Mouse (Mus musculus) MEL (cell line): ENCODE data around the gene Cyp2e1. TPM values are rescaled to one million over a fixed set of nuclear protein-coding genes. Genes with fewer than 3 reads are reported as not detected.

Source experiments
- DNase-seq: peaks from one replicate; pipeline ENCODE4 v3.0.0; 2011; ENCODE audit warnings: low read depth, low spot score
- H3K27ac ChIP-seq: 2 replicates; pipeline ENCODE4 v1.5.1; 2012; ENCODE audit warnings: low read depth, mild to moderate bottlenecking, control low read depth, low read length, moderate library complexity; ENCODE audit not compliant: control insufficient read depth
- H3K27me3 ChIP-seq, 2 experiments: fragments of 150-350 bp in 1 of 2; sonication (generic) in 1 of 2; 2 replicates each; pipeline ENCODE4 v1.6.1; 2012; ENCODE audit warnings: low read length in 2 of 2, mild to moderate bottlenecking in 2 of 2, improper control_type of control experiment in 1 of 2, moderate library complexity in 1 of 2; ENCODE audit not compliant: insufficient read depth in 2 of 2, control insufficient read depth in 1 of 2
- H3K36me3 ChIP-seq, 2 experiments: 2 replicates each; pipeline ENCODE4 v1.6.1; 2012 to 2014; ENCODE audit warnings: low read length in 2 of 2, improper control_type of control experiment in 1 of 2, inconsistent platforms in 1 of 2, mild to moderate bottlenecking in 1 of 2; ENCODE audit not compliant: insufficient read depth in 2 of 2, control insufficient read depth in 1 of 2
- H3K4me1 ChIP-seq, 2 experiments: fragments of 150-350 bp in 1 of 2; sonication (generic) in 1 of 2; 2 replicates each; pipeline ENCODE4 v1.6.1; 2012; ENCODE audit warnings: low read length in 2 of 2, improper control_type of control experiment in 1 of 2, mild to moderate bottlenecking in 1 of 2; ENCODE audit not compliant: insufficient read depth in 2 of 2, control insufficient read depth in 1 of 2
- H3K4me3 ChIP-seq, 2 experiments: fragments of 150-350 bp in 1 of 2; sonication (generic) in 1 of 2; 2 replicates each; pipeline ENCODE4 v1.5.1; 2012; ENCODE audit warnings: low read depth in 2 of 2, low read length in 2 of 2, mild to moderate bottlenecking in 2 of 2, moderate library complexity in 2 of 2, control low read depth in 1 of 2, improper control_type of control experiment in 1 of 2; ENCODE audit not compliant: control insufficient read depth in 1 of 2, insufficient read depth in 1 of 2
- H3K79me2 ChIP-seq: 2 replicates; pipeline ENCODE4 v1.6.1; 2012; ENCODE audit warnings: mild to moderate bottlenecking, low read length, moderate library complexity; ENCODE audit not compliant: control insufficient read depth, poor library complexity, insufficient read depth
- H3K9ac ChIP-seq: 2 replicates; pipeline ENCODE4 v1.6.1; 2012; ENCODE audit warnings: low read depth, mild to moderate bottlenecking, control low read depth, low read length, moderate library complexity; ENCODE audit not compliant: control insufficient read depth, poor library complexity, severe bottlenecking
- H3K9me3 ChIP-seq: fragments of 150-350 bp; sonication (generic); replicated peaks from 2 replicates; pipeline ENCODE4 v1.6.1; 2012; ENCODE audit warnings: mild to moderate bottlenecking, low read length, improper control_type of control experiment, moderate library complexity; ENCODE audit not compliant: insufficient read depth
- CHD2 ChIP-seq: IDR thresholded peaks from 2 replicates; pipeline ENCODE4 v1.6.1; 2011; ENCODE audit warnings: low read length, improper control_type of control experiment
- CTCF ChIP-seq, 3 experiments: IDR thresholded peaks in 2 of 3; conservative IDR thresholded peaks in 1 of 3; 2 replicates each; pipeline ENCODE4 v1.5.1; 2011 to 2012; ENCODE audit warnings: low read length in 3 of 3, low read depth in 2 of 3, mild to moderate bottlenecking in 2 of 3, improper control_type of control experiment in 1 of 3, inconsistent platforms in 1 of 3, mixed read lengths in 1 of 3, moderate library complexity in 1 of 3; ENCODE audit not compliant: control insufficient read depth in 1 of 3, insufficient read depth in 1 of 3, poor library complexity in 1 of 3, severe bottlenecking in 1 of 3
- E2F4 ChIP-seq: IDR thresholded peaks from 2 replicates; pipeline ENCODE4 v1.6.1; 2011; ENCODE audit warnings: low read depth, low read length, improper control_type of control experiment, borderline replicate concordance
- EP300 ChIP-seq, 2 experiments: IDR thresholded peaks; 2 replicates each; pipeline ENCODE4 v1.6.1; 2011; ENCODE audit warnings: improper control_type of control experiment in 2 of 2, low read length in 2 of 2, low read depth in 1 of 2, mild to moderate bottlenecking in 1 of 2
- GATA1 ChIP-seq: IDR thresholded peaks from 2 replicates; pipeline ENCODE4 v1.6.1; 2011; ENCODE audit warnings: low read depth, low read length, improper control_type of control experiment
- HCFC1 ChIP-seq: IDR thresholded peaks from 2 replicates; pipeline ENCODE4 v1.6.1; 2012; ENCODE audit warnings: low read depth, mild to moderate bottlenecking, inconsistent platforms, low read length, improper control_type of control experiment, moderate library complexity
- JUND ChIP-seq: IDR thresholded peaks from 2 replicates; pipeline ENCODE4 v1.6.1; 2011; ENCODE audit warnings: low read depth, mild to moderate bottlenecking, improper control_type of control experiment, low read length
- MAFK ChIP-seq: IDR thresholded peaks from 2 replicates; pipeline ENCODE4 v1.6.1; 2011; ENCODE audit warnings: low read depth, mild to moderate bottlenecking, low read length, improper control_type of control experiment, borderline replicate concordance
- MYB ChIP-seq: IDR thresholded peaks from 2 replicates; pipeline ENCODE4 v1.6.1; 2011; ENCODE audit warnings: mild to moderate bottlenecking, low read depth, low read length, improper control_type of control experiment
- MYC ChIP-seq: IDR thresholded peaks from 2 replicates; pipeline ENCODE4 v1.6.1; 2011; ENCODE audit warnings: low read depth, mild to moderate bottlenecking, low read length, improper control_type of control experiment, moderate library complexity
- POLR2A ChIP-seq, 2 experiments: IDR thresholded peaks; 2 replicates each; pipeline ENCODE4 v1.6.1; 2011 to 2012; ENCODE audit warnings: low read length in 2 of 2, mild to moderate bottlenecking in 2 of 2, control low read depth in 1 of 2, improper control_type of control experiment in 1 of 2, low read depth in 1 of 2, moderate library complexity in 1 of 2; ENCODE audit not compliant: control insufficient read depth in 1 of 2, insufficient read depth in 1 of 2, poor library complexity in 1 of 2
- POLR2AphosphoS5 ChIP-seq: IDR thresholded peaks from 2 replicates; pipeline ENCODE4 v1.6.1; 2012; ENCODE audit warnings: low read depth, borderline replicate concordance, mild to moderate bottlenecking, inconsistent platforms, low read length, moderate library complexity, mixed read lengths
- RCOR1 ChIP-seq: IDR thresholded peaks from 2 replicates; pipeline ENCODE4 v1.6.1; 2012; ENCODE audit warnings: low read depth, mild to moderate bottlenecking, inconsistent platforms, low read length, improper control_type of control experiment
- SMC3 ChIP-seq: IDR thresholded peaks from 2 replicates; pipeline ENCODE4 v1.6.1; 2011; ENCODE audit warnings: low read depth, low read length, improper control_type of control experiment
- TBP ChIP-seq: IDR thresholded peaks from 2 replicates; pipeline ENCODE4 v1.8.0; 2011; ENCODE audit warnings: low read depth, low read length, improper control_type of control experiment
- UBTF ChIP-seq: IDR thresholded peaks from 2 replicates; pipeline ENCODE4 v1.6.1; 2012; ENCODE audit warnings: low read depth, mild to moderate bottlenecking, inconsistent platforms, low read length, improper control_type of control experiment, moderate library complexity, borderline replicate concordance; ENCODE audit not compliant: insufficient read depth
- USF1 ChIP-seq: IDR thresholded peaks from 2 replicates; pipeline ENCODE4 v1.6.1; 2014; ENCODE audit warnings: low read depth, mild to moderate bottlenecking, inconsistent platforms, low read length, improper control_type of control experiment, moderate library complexity
- USF2 ChIP-seq, 2 experiments: IDR thresholded peaks; 2 replicates each; pipeline ENCODE4 v1.6.1; 2011 to 2012; ENCODE audit warnings: improper control_type of control experiment in 2 of 2, low read length in 2 of 2, borderline replicate concordance in 1 of 2, inconsistent platforms in 1 of 2, low read depth in 1 of 2, mild to moderate bottlenecking in 1 of 2; ENCODE audit not compliant: insufficient read depth in 1 of 2
- ZNF384 ChIP-seq: IDR thresholded peaks from 2 replicates; pipeline ENCODE4 v1.6.1; 2012; ENCODE audit warnings: low read depth, mild to moderate bottlenecking, inconsistent platforms, low read length, improper control_type of control experiment
- polyA plus RNA-seq, 2 experiments: library from polyadenylated mRNA; stranded (reverse) in 1 of 2; unstranded in 1 of 2; fragments of >175 nt in 1 of 2; fragments of >200 nt in 1 of 2; gene quantifications; 2 replicates each; pipeline versions ENCODE4 v1.2.1 to v1.2.4; 2012; ENCODE audit warnings: low replicate concordance in 2 of 2, low read depth in 1 of 2; ENCODE audit not compliant: insufficient read length in 2 of 2, insufficient read depth in 1 of 2, missing spikeins in 1 of 2
- total RNA-seq: library from RNA; depleted of rRNA; stranded (reverse); fragments of 300-350 nt; gene quantifications from 2 replicates; pipeline ENCODE4 v1.2.3, GENCODE M21; 2012; rRNA removed

The Cyp2e1 gene
- not detected in 2 replicates for total RNA-seq
- not detected for polyA plus RNA-seq

DNA sequence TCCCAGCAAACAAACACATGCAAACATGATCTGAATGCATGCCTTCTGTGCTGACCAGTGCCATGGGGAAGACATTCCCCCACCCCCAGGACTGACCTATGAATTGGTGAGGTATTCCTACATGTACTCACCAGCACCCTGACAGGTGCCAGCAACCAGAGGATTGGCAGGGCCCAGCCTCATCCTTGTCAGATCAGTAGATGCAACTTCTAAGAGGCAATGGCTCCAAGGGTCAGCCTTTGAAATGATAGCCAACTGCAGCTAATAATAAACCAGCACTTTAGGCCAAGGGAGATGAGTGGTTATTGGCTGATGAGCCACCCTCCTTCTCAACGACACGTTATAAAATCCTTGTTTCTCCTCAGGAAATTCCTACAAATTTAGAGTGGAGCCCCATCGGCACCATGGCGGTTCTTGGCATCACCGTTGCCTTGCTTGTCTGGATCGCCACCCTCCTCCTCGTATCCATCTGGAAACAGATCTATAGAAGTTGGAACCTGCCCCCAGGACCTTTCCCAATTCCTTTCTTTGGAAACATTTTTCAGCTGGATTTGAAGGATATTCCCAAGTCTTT lies at the start of gene Cyp2e1:
TSS of gene Cyp2e1 (plus strand) at position 293 of the 574 bp plus-strand sequence.
- Histone ChIP-seq H3K36me3 (no peaks in the 10 kb centered on the region), H3K4me3 (no peak within 1 kb of the TSS), H3K9me3 (no peaks in the 10 kb centered on the region), H3K9ac (no peak within 1 kb of the TSS), H3K4me1 (no peaks in the 10 kb centered on the region), H3K27me3 (peaks cover 0 to under 1% of the 10 kb centered on the region in 2 experiments; a peak in 1 of 4 replicates), H3K79me2 (no peaks in the 10 kb centered on the region), H3K27ac (no peak within 1 kb of the TSS)
- no peak for DNase-seq
- TF ChIP-seq MAFK: no peak
- TF ChIP-seq POLR2A (IDR thresholded peaks at IDR 0.05; ENCODE audit: control insufficient read depth in 1 of 2, insufficient read depth in 1 of 2, low read depth in 1 of 2, low read length in 2 of 2, poor library complexity in 1 of 2): no peak
- TF ChIP-seq GATA1: no peak
- TF ChIP-seq TBP: no peak
- no peak for TF ChIP-seq UBTF

DNA sequence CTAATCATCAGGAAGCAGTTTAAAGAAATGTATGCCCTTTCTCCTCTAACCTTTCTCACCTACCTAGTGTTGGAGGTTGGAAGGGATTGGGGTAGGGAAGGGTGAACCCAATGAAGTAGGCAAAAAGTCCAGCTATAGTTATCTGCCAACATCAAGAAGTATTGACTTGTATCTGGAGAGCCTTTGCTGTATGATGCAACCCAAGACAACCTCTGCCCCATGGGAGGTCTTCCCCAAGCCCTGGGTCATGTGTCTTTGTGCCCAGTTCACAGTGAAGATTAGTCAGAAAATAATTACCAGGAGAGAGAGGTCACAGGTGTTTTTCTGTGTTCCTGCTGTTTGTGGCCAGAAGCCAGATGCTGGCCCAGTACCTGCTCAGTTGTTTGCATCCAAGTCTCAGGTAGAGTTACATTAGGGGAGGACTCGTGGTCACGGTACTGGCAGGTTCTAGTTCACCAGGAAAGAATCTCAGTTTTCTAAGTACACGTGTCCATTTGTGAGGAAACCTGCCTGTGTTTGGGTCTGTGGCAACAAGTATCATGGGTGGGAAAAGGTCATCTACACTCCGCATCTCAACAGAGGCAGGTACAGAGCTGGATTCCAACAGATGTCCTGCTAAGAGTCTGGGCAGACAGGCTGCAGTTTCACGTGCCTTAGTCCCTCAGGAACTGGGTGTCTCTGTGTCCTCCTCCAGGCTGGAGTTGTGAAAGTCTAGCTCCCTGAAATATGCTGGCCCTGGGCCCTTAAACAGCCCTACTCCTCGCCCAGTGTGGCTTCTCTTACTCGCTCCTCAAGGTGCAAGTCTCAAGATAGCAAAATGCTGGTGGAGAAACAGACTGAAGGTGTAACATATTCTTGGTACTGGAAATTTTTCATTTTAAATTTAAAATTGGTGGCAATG lies 46.1 kb upstream of the Cyp2e1 start:
- Histone ChIP-seq H3K4me1 (no peaks in the 10 kb centered on the region), H3K27ac (no peak overlapping the region), H3K27me3 (no peaks in the 10 kb centered on the region), H3K9me3 (no peaks in the 10 kb centered on the region), H3K36me3 (no peaks in the 10 kb centered on the region), H3K79me2 (no peaks in the 10 kb centered on the region), H3K4me3 (no peak overlapping the region), H3K9ac (no peak overlapping the region)
- no peak for DNase-seq
- TF ChIP-seq MYC: no peak
- no peak for TF ChIP-seq RCOR1
- TF ChIP-seq USF2 (IDR thresholded peaks at IDR 0.05; ENCODE audit: borderline replicate concordance in 1 of 2, insufficient read depth in 1 of 2, low read depth in 1 of 2, low read length in 2 of 2): no peak
- TF ChIP-seq E2F4: no peak
- TF ChIP-seq MYB: no peak
- TF ChIP-seq POLR2A (IDR thresholded peaks at IDR 0.05; ENCODE audit: control insufficient read depth in 1 of 2, insufficient read depth in 1 of 2, low read depth in 1 of 2, low read length in 2 of 2, poor library complexity in 1 of 2): no peak
- no peak for TF ChIP-seq JUND
- no peak for TF ChIP-seq HCFC1
- TF ChIP-seq CTCF (IDR thresholded peaks at IDR 0.05 in 2 of 3, conservative IDR thresholded peaks at IDR 0.05 in 1 of 3; ENCODE audit: control insufficient read depth in 1 of 3, insufficient read depth in 1 of 3, low read depth in 2 of 3, low read length in 3 of 3, poor library complexity in 1 of 3, severe bottlenecking in 1 of 3): no peak
- TF ChIP-seq EP300 (IDR thresholded peaks at IDR 0.05; ENCODE audit: low read depth in 1 of 2, low read length in 2 of 2): no peak
- TF ChIP-seq POLR2AphosphoS5: no peak
- no peak for TF ChIP-seq ZNF384
- no peak for TF ChIP-seq SMC3
- TF ChIP-seq CHD2: no peak
- no peak for TF ChIP-seq USF1
